Mouse (Mus musculus): ENCODE results near the gene Sox12. TPM values are rescaled to one million over a fixed set of nuclear protein-coding genes. Genes with fewer than 3 reads are reported as not detected.
"Not testable (repeated sequence)": the region's sequence is repeated elsewhere in the genome, so short reads cannot be mapped to it uniquely, and the experiment has no call there.

Sox12 gene
- polyA plus RNA-seq, 1 experiment from 2014 or later, result 12.1 TPM

GRCm38 (mm10) chr2:152436405-152436901 lies 38.6 kb upstream of the Sox12 start:
- Histone ChIP-seq H3K4me1 (ENCODE audit: control insufficient read depth, insufficient read depth, low read length) (peaks cover 6% of the 10 kb centered on the region; the same call in 1 of the 2 replicates), H3K9ac (ENCODE audit: low read depth, low read length) (no peak overlapping the region), H3K4me2 (ENCODE audit: low read length) (no peak overlapping the region), H3K27ac (ENCODE audit: low read length) (no peak overlapping the region), H3K4me3 (ENCODE audit: low read depth, low read length) (no peak overlapping the region), H3K36me3 (ENCODE audit: control insufficient read depth, insufficient read depth, low read length) (no peaks in the 10 kb centered on the region), H3K27me3 (ENCODE audit: control insufficient read depth, insufficient read depth, low read depth, low read length) (no peaks in the 10 kb centered on the region), H3K9me3 (replicated peaks; ENCODE audit: control insufficient read depth, low read length, poor library complexity, severe bottlenecking) (no peaks in the 10 kb centered on the region)
- WGBS, result 67% methylated on average over 7 of the region's 7 CpGs
- ATAC-seq, result peak; percentile 22; the same call in 1 of the 2 replicates

GRCm38 (mm10) chr2:152428481-152428880 lies 30.6 kb upstream of the Sox12 start:
- not testable (repeated sequence) for H3K4me1 ChIP-seq (ENCODE audit: control insufficient read depth, insufficient read depth, low read length); H3K9me3 ChIP-seq (replicated peaks; ENCODE audit: control insufficient read depth, low read length, poor library complexity, severe bottlenecking); ATAC-seq; H3K36me3 ChIP-seq (ENCODE audit: control insufficient read depth, insufficient read depth, low read length); H3K4me2 ChIP-seq (ENCODE audit: low read length); H3K4me3 ChIP-seq (ENCODE audit: low read depth, low read length); H3K27me3 ChIP-seq (ENCODE audit: control insufficient read depth, insufficient read depth, low read depth, low read length); H3K9ac ChIP-seq (ENCODE audit: low read depth, low read length); H3K27ac ChIP-seq (ENCODE audit: low read length)
- 89% methylated on average over 2 of the region's 2 CpGs for WGBS

- no peaks in the 10 kb centered on the region for H3K9me3 ChIP-seq (replicated peaks; ENCODE audit: control insufficient read depth, low read length, poor library complexity, severe bottlenecking)
- ATAC-seq, result peak; percentile 56; the same call in 1 of the 2 replicates
- no peaks in the 10 kb centered on the region for H3K36me3 ChIP-seq (ENCODE audit: control insufficient read depth, insufficient read depth, low read length)
- under 1% methylated on average over 12 of the region's 12 CpGs for WGBS
- peaks cover 5% of the 10 kb centered on the region; the same call in 1 of the 2 replicates for H3K4me1 ChIP-seq (ENCODE audit: control insufficient read depth, insufficient read depth, low read length)
- peak overlapping the region; percentile 48 for H3K4me2 ChIP-seq (ENCODE audit: low read length)
- H3K4me3 ChIP-seq (ENCODE audit: low read depth, low read length), result no peak overlapping the region
- no peak overlapping the region for H3K27ac ChIP-seq (ENCODE audit: low read length)
- H3K27me3 ChIP-seq (ENCODE audit: control insufficient read depth, insufficient read depth, low read depth, low read length), result no peaks in the 10 kb centered on the region
- H3K9ac ChIP-seq (ENCODE audit: low read depth, low read length), result no peak overlapping the region; the same call in 1 of the 2 replicates
Observed at GRCm38 (mm10) chr2:152427493-152427892, 29.6 kb upstream of the Sox12 start.

- Histone ChIP-seq H3K4me3 (ENCODE audit: low read depth, low read length) (no peak overlapping the region; the same call in 1 of the 2 replicates), H3K36me3 (ENCODE audit: control insufficient read depth, insufficient read depth, low read length) (no peaks in the 10 kb centered on the region), H3K27me3 (ENCODE audit: control insufficient read depth, insufficient read depth, low read depth, low read length) (no peaks in the 10 kb centered on the region), H3K9me3 (replicated peaks; ENCODE audit: control insufficient read depth, low read length, poor library complexity, severe bottlenecking) (no peaks in the 10 kb centered on the region), H3K27ac (ENCODE audit: low read length) (peak overlapping the region; percentile 94), H3K4me2 (ENCODE audit: low read length) (peak overlapping the region; percentile 88), H3K4me1 (ENCODE audit: control insufficient read depth, insufficient read depth, low read length) (peaks cover 32% of the 10 kb centered on the region), H3K9ac (ENCODE audit: low read depth, low read length) (no peak overlapping the region)
- WGBS, result 96% methylated on average over 3 of the region's 3 CpGs
- no peak for ATAC-seq
Observed at GRCm38 (mm10) chr2:152415786-152416185, 17.9 kb upstream of the Sox12 start.

GRCm38 (mm10) chr2:152415287-152415686 lies 17.4 kb upstream of the Sox12 start, which contains the start of gene 6820408C15Rik:
6820408C15Rik (plus strand) TSS chr2:152415587.
- 0 out of 2 replicates have a peak, but pooled peaks have one; percentile 8 for ATAC-seq
- 31% methylated on average over 4 of the region's 4 CpGs for WGBS
- Histone ChIP-seq H3K9ac (ENCODE audit: low read depth, low read length) (peak within 1 kb of the TSS; percentile 80), H3K4me2 (ENCODE audit: low read length) (peak within 1 kb of the TSS; percentile 88), H3K36me3 (ENCODE audit: control insufficient read depth, insufficient read depth, low read length) (no peaks in the 10 kb centered on the region), H3K4me3 (ENCODE audit: low read depth, low read length) (peak within 1 kb of the TSS; percentile 72), H3K27ac (ENCODE audit: low read length) (peak within 1 kb of the TSS; percentile 94), H3K4me1 (ENCODE audit: control insufficient read depth, insufficient read depth, low read length) (peaks cover 37% of the 10 kb centered on the region), H3K9me3 (replicated peaks; ENCODE audit: control insufficient read depth, low read length, poor library complexity, severe bottlenecking) (no peaks in the 10 kb centered on the region), H3K27me3 (ENCODE audit: control insufficient read depth, insufficient read depth, low read depth, low read length) (no peaks in the 10 kb centered on the region)

- H3K36me3 ChIP-seq (ENCODE audit: control insufficient read depth, insufficient read depth, low read length), result no peaks in the 10 kb centered on the region
- under 1% methylated on average over 53 of the region's 65 CpGs for WGBS
- H3K4me3 ChIP-seq (ENCODE audit: low read depth, low read length), result peak within 1 kb of the TSS; percentile 72
- no peaks in the 10 kb centered on the region for H3K27me3 ChIP-seq (ENCODE audit: control insufficient read depth, insufficient read depth, low read depth, low read length)
- peak within 1 kb of the TSS; percentile 94 for H3K27ac ChIP-seq (ENCODE audit: low read length)
- peak within 1 kb of the TSS; percentile 88 for H3K4me2 ChIP-seq (ENCODE audit: low read length)
- no peaks in the 10 kb centered on the region for H3K9me3 ChIP-seq (replicated peaks; ENCODE audit: control insufficient read depth, low read length, poor library complexity, severe bottlenecking)
- peak within 1 kb of the TSS; percentile 80 for H3K9ac ChIP-seq (ENCODE audit: low read depth, low read length)
- peak; percentile 78 for ATAC-seq
- H3K4me1 ChIP-seq (ENCODE audit: control insufficient read depth, insufficient read depth, low read length), result peaks cover 38% of the 10 kb centered on the region
Observed at GRCm38 (mm10) chr2:152414591-152415165, 16.8 kb upstream of the Sox12 start, which contains the start of gene Zcchc3. Zcchc3 (minus strand) TSS chr2:152415027.

GRCm38 (mm10) chr2:152413765-152414584 lies 16.1 kb upstream of the Sox12 start:
- H3K9ac ChIP-seq (ENCODE audit: low read depth, low read length), result peak overlapping the region; percentile 80
- peak overlapping the region; percentile 72 for H3K4me3 ChIP-seq (ENCODE audit: low read depth, low read length)
- H3K27me3 ChIP-seq (ENCODE audit: control insufficient read depth, insufficient read depth, low read depth, low read length), result no peaks in the 10 kb centered on the region
- peak overlapping the region; percentile 94 for H3K27ac ChIP-seq (ENCODE audit: low read length)
- peak overlapping the region; percentile 88 for H3K4me2 ChIP-seq (ENCODE audit: low read length)
- ATAC-seq, result peak; percentile 37
- H3K4me1 ChIP-seq (ENCODE audit: control insufficient read depth, insufficient read depth, low read length), result peaks cover 38% of the 10 kb centered on the region
- WGBS, result under 1% methylated on average over 86 of the region's 86 CpGs
- H3K9me3 ChIP-seq (replicated peaks; ENCODE audit: control insufficient read depth, low read length, poor library complexity, severe bottlenecking), result no peaks in the 10 kb centered on the region
- H3K36me3 ChIP-seq (ENCODE audit: control insufficient read depth, insufficient read depth, low read length), result no peaks in the 10 kb centered on the region

- Histone ChIP-seq H3K36me3 (ENCODE audit: control insufficient read depth, insufficient read depth, low read length) (no peaks in the 10 kb centered on the region), H3K27ac (ENCODE audit: low read length) (peak overlapping the region; percentile 94), H3K4me2 (ENCODE audit: low read length) (peak overlapping the region; percentile 88), H3K27me3 (ENCODE audit: control insufficient read depth, insufficient read depth, low read depth, low read length) (no peaks in the 10 kb centered on the region), H3K4me1 (ENCODE audit: control insufficient read depth, insufficient read depth, low read length) (peaks cover 38% of the 10 kb centered on the region), H3K4me3 (ENCODE audit: low read depth, low read length) (peak overlapping the region; percentile 72), H3K9ac (ENCODE audit: low read depth, low read length) (peak overlapping the region; percentile 80), H3K9me3 (replicated peaks; ENCODE audit: control insufficient read depth, low read length, poor library complexity, severe bottlenecking) (no peaks in the 10 kb centered on the region)
- no peak for ATAC-seq
- WGBS, result 1% methylated on average over 21 of the region's 21 CpGs
Observed at GRCm38 (mm10) chr2:152413158-152413764, 15.4 kb upstream of the Sox12 start.

All from midbrain, embryonic 16.5 days (tissue).